Mouse (Mus musculus): ENCODE measurements at regions not wholly inside any gene's neighbourhood (a gene's known extent, or its start where the extent isn't known, plus 50 kb on each side); places are given as distances from the start of the nearest gene placed in this dataset.
A peak's percentile ranks its signal among the peaks of the same experiment; 100 is the strongest.

DNA sequence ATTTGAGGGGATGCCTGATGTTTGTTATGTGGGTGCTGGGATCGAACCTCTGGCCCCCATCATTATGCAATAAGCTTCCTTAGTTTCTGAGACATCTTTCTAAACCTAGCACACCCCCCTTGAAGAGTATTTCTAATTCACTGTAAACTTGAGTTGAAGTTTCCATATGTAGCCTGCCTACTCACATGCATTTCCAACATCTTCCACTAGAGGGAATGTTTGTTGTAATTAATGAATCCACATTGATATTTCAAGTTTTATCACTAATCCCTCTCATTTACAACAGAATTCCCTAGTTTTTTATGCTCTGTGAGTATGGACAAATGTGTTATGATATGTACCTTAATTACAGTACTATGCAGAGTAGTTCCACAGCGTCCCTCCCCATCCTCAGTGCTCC, 103.8 kb upstream of the Slc25a36 start:
- TF ChIP-seq CTCF (IDR thresholded peaks at IDR 0.05; ENCODE audit: low read depth) (peak; percentile 13; the same call in 1 of the 2 replicates), EP300 (IDR thresholded peaks at IDR 0.05; ENCODE audit: low read depth) (no peak)
